Mouse (Mus musculus): Measurements from ENCODE around the gene Akap6. TPM values are rescaled to one million over a fixed set of nuclear protein-coding genes. Genes with fewer than 3 reads are reported as not detected.
"Not testable (repeated sequence)": the region's sequence is repeated elsewhere in the genome, so short reads cannot be mapped to it uniquely, and the experiment has no call there.

The Akap6 gene
- polyA plus RNA-seq, 1 experiment: 0.59 TPM

DNA sequence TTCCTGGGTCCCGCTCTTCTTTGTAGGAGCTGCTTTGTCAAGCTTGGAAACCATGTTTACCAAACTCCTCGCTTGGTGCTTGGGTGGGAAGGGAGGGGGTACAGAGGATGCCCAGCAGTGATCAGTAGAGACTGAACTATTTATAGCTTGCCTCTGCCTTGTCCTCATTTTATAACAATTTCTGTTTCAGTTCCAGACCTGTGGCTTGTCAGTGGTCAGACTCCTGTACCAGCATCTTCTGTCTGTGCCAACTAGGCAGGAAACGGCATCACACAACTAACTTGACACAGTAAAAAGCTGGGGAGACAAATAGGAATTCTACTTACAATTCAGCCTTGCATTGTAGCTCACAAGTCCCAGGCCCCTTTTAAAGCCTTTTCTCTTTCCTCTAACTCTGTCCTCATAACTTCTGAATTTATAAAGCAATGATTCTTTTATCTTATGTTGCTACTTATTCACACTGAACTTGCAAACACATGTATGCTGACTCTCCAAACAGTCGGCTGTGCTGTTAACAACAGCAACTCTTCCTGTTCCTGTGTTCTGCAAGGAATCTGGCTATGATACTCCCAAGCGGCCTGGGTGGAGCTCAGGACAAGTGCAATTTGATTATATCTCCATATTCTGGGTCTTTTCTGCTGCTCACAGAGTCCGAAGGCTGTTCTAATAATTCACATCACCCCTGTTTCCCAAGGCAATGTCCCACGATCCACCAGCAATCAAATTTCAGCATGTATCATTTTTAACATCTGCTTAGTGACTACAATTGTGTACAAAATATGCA is 12.9 kb downstream of the Akap6 start:
- TF ChIP-seq CTCF (IDR thresholded peaks at IDR 0.05; ENCODE audit: control insufficient read depth, insufficient read depth, insufficient replicate concordance, low read depth, low read length) (no peak), POLR2A (IDR thresholded peaks at IDR 0.05; ENCODE audit: control insufficient read depth, low read depth, low read length) (no peak)
- Histone ChIP-seq H3K27ac (ENCODE audit: control insufficient read depth, insufficient read depth, low read depth, low read length) (no peak overlapping the region), H3K4me3 (ENCODE audit: control insufficient read depth, low read depth, low read length) (no peak overlapping the region), H3K36me3 (ENCODE audit: control insufficient read depth, insufficient read depth, low read length) (no peaks in the 10 kb centered on the region), H3K4me1 (ENCODE audit: control insufficient read depth, insufficient read depth, low read length) (no peaks in the 10 kb centered on the region), H3K27me3 (ENCODE audit: control insufficient read depth, insufficient read depth, low read length) (no peaks in the 10 kb centered on the region)

DNA sequence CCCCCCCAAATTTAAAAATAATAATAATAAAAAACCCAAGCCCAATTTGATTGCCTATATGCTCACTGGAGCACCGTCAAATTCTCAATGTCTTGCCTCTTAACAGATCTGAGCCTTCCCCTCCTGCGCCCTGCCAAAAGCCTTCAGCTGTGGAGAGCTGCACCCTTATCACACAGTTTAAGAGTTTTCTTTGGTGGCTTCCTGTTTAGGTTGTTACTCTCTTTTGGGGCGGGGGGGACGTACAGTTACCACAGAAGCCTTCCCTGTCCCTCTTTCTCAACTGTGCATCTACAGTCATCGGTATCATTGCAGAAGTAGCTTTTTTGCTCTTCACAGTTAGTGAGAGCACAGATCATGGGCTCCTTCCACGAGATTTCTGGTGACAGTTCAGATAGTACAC is 19.2 kb downstream of the Akap6 start:
- TF ChIP-seq CTCF (IDR thresholded peaks at IDR 0.05; ENCODE audit: control insufficient read depth, insufficient read depth, insufficient replicate concordance, low read depth, low read length): no peak
- no peak for TF ChIP-seq POLR2A (IDR thresholded peaks at IDR 0.05; ENCODE audit: control insufficient read depth, low read depth, low read length)
- no peaks in the 10 kb centered on the region for H3K36me3 ChIP-seq (ENCODE audit: control insufficient read depth, insufficient read depth, low read length)
- H3K4me1 ChIP-seq (ENCODE audit: control insufficient read depth, insufficient read depth, low read length): peaks cover 2% of the 10 kb centered on the region; the same call in 1 of the 2 replicates
- H3K4me3 ChIP-seq (ENCODE audit: control insufficient read depth, low read depth, low read length): peak overlapping the region; percentile 7; the same call in 1 of the 2 replicates
- no peaks in the 10 kb centered on the region for H3K27me3 ChIP-seq (ENCODE audit: control insufficient read depth, insufficient read depth, low read length)
- H3K27ac ChIP-seq (ENCODE audit: control insufficient read depth, insufficient read depth, low read depth, low read length): no peak overlapping the region

DNA sequence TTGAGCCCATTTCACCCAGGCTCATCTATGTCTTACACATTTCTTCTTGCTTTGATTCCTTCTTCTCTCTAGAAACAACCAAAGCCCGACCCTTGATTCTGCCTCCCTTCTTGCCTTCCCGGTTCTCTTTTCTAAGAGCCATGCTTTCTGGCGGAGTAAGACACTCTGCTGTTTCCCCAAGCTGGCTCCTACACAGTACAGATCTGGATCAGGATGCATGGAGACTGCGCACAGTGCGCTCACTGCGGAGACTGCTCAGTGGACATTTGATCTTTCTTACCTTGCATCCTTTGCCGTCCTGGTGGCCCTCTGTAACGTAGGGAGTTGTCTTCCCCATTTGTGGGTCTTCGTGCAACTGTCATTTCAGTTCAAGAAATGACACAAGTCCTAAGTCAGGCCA is 20.0 kb downstream of the Akap6 start:
- no peaks in the 10 kb centered on the region for H3K27me3 ChIP-seq (ENCODE audit: control insufficient read depth, insufficient read depth, low read length)
- TF ChIP-seq CTCF (IDR thresholded peaks at IDR 0.05; ENCODE audit: control insufficient read depth, insufficient read depth, insufficient replicate concordance, low read depth, low read length): no peak
- TF ChIP-seq POLR2A (IDR thresholded peaks at IDR 0.05; ENCODE audit: control insufficient read depth, low read depth, low read length): no peak
- no peak overlapping the region for H3K4me3 ChIP-seq (ENCODE audit: control insufficient read depth, low read depth, low read length)
- no peak overlapping the region for H3K27ac ChIP-seq (ENCODE audit: control insufficient read depth, insufficient read depth, low read depth, low read length)
- peaks cover 2% of the 10 kb centered on the region; the same call in 1 of the 2 replicates for H3K4me1 ChIP-seq (ENCODE audit: control insufficient read depth, insufficient read depth, low read length)
- no peaks in the 10 kb centered on the region for H3K36me3 ChIP-seq (ENCODE audit: control insufficient read depth, insufficient read depth, low read length)

DNA sequence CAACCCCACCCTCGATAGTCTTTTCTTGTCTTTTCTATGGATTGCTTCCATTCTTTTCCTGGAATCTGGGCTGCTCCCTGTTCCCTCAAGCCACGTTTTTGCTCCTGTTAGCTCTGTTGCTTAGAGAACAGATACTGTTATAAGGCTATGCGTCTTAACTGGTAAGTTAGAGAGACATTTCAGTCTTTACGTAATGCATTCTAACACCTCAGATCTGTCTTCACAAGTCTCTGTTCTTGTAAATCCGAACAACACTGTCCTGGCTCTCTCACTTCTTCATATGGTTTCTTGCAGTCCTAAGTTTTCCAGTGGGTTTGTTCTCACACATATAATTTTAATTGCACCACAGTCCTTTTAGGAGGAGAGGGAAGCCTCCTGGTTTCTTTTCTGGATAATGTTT is 20.5 kb downstream of the Akap6 start:
- Histone ChIP-seq H3K27me3 (ENCODE audit: control insufficient read depth, insufficient read depth, low read length) (no peaks in the 10 kb centered on the region), H3K27ac (ENCODE audit: control insufficient read depth, insufficient read depth, low read depth, low read length) (no peak overlapping the region), H3K4me3 (ENCODE audit: control insufficient read depth, low read depth, low read length) (no peak overlapping the region), H3K4me1 (ENCODE audit: control insufficient read depth, insufficient read depth, low read length) (peaks cover 2% of the 10 kb centered on the region; the same call in 1 of the 2 replicates), H3K36me3 (ENCODE audit: control insufficient read depth, insufficient read depth, low read length) (no peaks in the 10 kb centered on the region)
- TF ChIP-seq CTCF (IDR thresholded peaks at IDR 0.05; ENCODE audit: control insufficient read depth, insufficient read depth, insufficient replicate concordance, low read depth, low read length) (no peak), POLR2A (IDR thresholded peaks at IDR 0.05; ENCODE audit: control insufficient read depth, low read depth, low read length) (no peak)

DNA sequence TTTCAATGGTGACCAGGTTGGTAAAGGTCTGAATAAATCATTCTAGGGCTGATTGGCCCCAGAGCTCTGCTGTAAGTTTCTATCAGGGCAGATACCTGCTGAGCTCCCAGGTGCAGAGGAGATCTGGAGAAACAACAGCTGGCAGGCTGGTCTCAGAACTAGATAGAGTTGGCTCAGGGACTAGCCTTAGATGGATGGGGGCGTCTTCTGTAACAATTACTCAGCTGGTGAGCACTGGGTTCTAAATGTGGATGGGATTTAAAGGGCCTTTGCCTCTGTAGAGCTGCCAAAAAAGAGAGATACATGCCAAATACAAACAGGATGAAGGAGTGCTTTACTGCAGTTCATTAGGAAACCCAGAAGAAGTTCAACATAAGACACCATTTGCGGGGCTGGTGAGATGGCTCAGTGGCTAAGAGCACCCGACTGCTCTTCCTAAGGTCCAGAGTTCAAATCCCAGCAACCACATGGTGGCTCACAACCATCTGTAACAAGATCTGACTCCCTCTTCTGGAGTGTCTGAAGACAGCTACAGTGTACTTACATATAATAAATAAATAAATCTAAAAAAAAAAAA is 24.9 kb downstream of the Akap6 start:
- H3K27me3 ChIP-seq (ENCODE audit: control insufficient read depth, insufficient read depth, low read length); H3K27ac ChIP-seq (ENCODE audit: control insufficient read depth, insufficient read depth, low read depth, low read length); H3K4me3 ChIP-seq (ENCODE audit: control insufficient read depth, low read depth, low read length); H3K36me3 ChIP-seq (ENCODE audit: control insufficient read depth, insufficient read depth, low read length); H3K4me1 ChIP-seq (ENCODE audit: control insufficient read depth, insufficient read depth, low read length): not testable (repeated sequence)

DNA sequence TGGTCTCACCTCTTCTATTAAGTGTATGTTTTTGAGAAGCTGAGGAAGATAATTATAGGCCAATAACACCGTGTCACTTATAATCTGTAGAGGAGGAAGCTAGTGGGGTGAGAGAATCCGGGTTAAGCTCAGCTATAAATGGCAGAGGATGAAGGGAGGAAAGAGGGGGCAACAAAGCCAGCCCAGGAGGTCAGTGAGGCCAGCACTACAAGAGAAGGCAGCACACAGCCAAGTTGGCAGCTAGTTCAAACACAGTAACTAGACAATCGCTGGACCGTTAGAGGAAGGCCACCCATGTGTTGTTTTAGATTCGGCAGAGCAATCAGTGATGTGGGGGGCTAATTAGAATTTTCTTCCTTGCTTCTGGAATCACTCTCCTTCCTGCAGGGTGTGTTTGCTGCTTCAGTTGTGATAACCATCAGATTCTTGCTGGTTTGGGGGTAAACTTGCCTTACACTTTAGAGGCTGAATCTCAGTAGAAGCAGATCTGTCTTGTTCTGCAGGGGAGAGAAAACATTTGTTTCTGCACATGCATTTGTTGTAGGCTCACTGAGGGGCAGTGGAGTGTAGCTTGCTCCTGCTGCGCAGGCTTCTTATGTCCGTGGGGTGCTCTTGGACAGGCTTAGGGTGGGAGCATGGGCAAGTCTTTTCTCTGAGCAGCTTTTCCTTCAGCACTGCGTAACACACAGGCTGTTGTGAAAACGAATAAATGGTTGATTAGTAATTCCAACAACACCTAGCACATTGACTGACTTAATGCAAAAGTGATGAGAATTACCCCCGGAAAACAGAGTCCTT is 27.4 kb downstream of the Akap6 start:
- H3K27me3 ChIP-seq (ENCODE audit: control insufficient read depth, insufficient read depth, low read length): no peaks in the 10 kb centered on the region
- no peaks in the 10 kb centered on the region for H3K4me1 ChIP-seq (ENCODE audit: control insufficient read depth, insufficient read depth, low read length)
- no peak overlapping the region for H3K4me3 ChIP-seq (ENCODE audit: control insufficient read depth, low read depth, low read length)
- H3K27ac ChIP-seq (ENCODE audit: control insufficient read depth, insufficient read depth, low read depth, low read length): no peak overlapping the region
- no peak for TF ChIP-seq CTCF (IDR thresholded peaks at IDR 0.05; ENCODE audit: control insufficient read depth, insufficient read depth, insufficient replicate concordance, low read depth, low read length)
- TF ChIP-seq POLR2A (IDR thresholded peaks at IDR 0.05; ENCODE audit: control insufficient read depth, low read depth, low read length): no peak
- H3K36me3 ChIP-seq (ENCODE audit: control insufficient read depth, insufficient read depth, low read length): no peaks in the 10 kb centered on the region

DNA sequence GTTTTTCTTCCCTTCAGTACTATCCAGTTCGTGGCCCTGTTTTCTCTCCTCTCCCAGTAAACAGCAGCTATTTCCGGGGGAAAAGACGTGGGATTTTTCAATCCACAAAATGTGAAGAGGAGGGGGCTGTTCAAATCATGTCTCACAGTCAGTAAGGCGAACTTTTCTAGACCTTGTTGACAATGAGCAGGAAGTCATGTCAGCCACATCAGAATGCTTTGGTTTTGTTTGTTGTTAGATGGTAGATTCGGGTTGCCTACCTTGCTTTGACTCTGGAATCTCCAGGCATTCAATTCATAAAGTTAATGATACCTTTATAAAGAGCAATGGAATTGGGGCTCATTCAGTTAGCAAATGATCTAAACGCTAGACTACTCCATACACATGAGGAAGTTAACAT is 30.2 kb downstream of the Akap6 start:
- Histone ChIP-seq H3K27me3 (ENCODE audit: control insufficient read depth, insufficient read depth, low read length) (no peaks in the 10 kb centered on the region), H3K4me3 (ENCODE audit: control insufficient read depth, low read depth, low read length) (no peak overlapping the region), H3K27ac (ENCODE audit: control insufficient read depth, insufficient read depth, low read depth, low read length) (no peak overlapping the region), H3K36me3 (ENCODE audit: control insufficient read depth, insufficient read depth, low read length) (no peaks in the 10 kb centered on the region), H3K4me1 (ENCODE audit: control insufficient read depth, insufficient read depth, low read length) (no peaks in the 10 kb centered on the region)
- TF ChIP-seq POLR2A (IDR thresholded peaks at IDR 0.05; ENCODE audit: control insufficient read depth, low read depth, low read length): no peak
- no peak for TF ChIP-seq CTCF (IDR thresholded peaks at IDR 0.05; ENCODE audit: control insufficient read depth, insufficient read depth, insufficient replicate concordance, low read depth, low read length)

DNA sequence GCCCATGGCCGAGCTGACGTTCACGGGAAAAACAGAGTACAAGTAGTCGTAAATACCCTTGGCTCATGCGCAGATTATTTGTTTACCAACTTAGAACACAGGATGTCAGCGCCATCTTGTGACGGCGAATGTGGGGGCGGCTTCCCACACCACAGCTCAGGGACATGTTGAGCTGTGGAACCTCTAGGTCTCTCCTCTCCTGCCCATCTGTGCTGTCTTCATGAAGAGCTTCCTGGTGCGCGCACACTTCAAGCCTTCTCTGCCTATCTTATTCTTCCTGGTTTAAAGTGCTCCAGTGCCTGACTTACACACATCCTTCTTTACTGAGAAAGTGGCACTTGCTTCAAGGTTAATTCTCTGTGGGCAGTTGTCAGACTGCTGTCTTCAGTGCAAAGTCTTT is 36.0 kb downstream of the Akap6 start:
- not testable (repeated sequence) for H3K27ac ChIP-seq (ENCODE audit: control insufficient read depth, insufficient read depth, low read depth, low read length); H3K36me3 ChIP-seq (ENCODE audit: control insufficient read depth, insufficient read depth, low read length); H3K27me3 ChIP-seq (ENCODE audit: control insufficient read depth, insufficient read depth, low read length); H3K4me1 ChIP-seq (ENCODE audit: control insufficient read depth, insufficient read depth, low read length); H3K4me3 ChIP-seq (ENCODE audit: control insufficient read depth, low read depth, low read length)

Data from testis, adult 2 months (tissue).